Mouse (Mus musculus) myocyte (in vitro differentiated cells): ENCODE results near the gene Ubc. TPM values are rescaled to one million over a fixed set of nuclear protein-coding genes. Genes with fewer than 3 reads are reported as not detected.
"Not testable (repeated sequence)": the region's sequence is repeated elsewhere in the genome, so short reads cannot be mapped to it uniquely, and the experiment has no call there.

Experiments used
- H3K27me3 ChIP-seq: one replicate; pipeline ENCODE4 v1.6.1; 2011; ENCODE audit not compliant: control insufficient read depth, insufficient read depth, insufficient read length
- H3K36me3 ChIP-seq: one replicate; pipeline ENCODE4 v1.6.1; 2011; ENCODE audit not compliant: control insufficient read depth, insufficient read depth
- H3K4me2 ChIP-seq: one replicate; pipeline ENCODE4 v1.6.1; 2011; ENCODE audit warnings: low read depth, control low read depth
- H3K4me3 ChIP-seq: one replicate; pipeline ENCODE4 v1.5.1; 2011; ENCODE audit warnings: mild to moderate bottlenecking, control low read depth, moderate library complexity
- H3K79me2 ChIP-seq: one replicate; pipeline ENCODE4 v1.6.1; 2011; ENCODE audit not compliant: control insufficient read depth, insufficient read depth
- H3ac ChIP-seq: one replicate; pipeline ENCODE4 v1.6.1; 2011; ENCODE audit not compliant: control insufficient read depth, insufficient read length
- CEBPB ChIP-seq: IDR thresholded peaks from 2 replicates; pipeline ENCODE4 v1.6.1; 2011; ENCODE audit warnings: mild to moderate bottlenecking, moderate library complexity; ENCODE audit not compliant: poor library complexity, insufficient read depth, severe bottlenecking
- E2F4 ChIP-seq: IDR thresholded peaks from one replicate; pipeline ENCODE4 v1.6.1; 2011; ENCODE audit warnings: mild to moderate bottlenecking, control low read depth, moderate library complexity; ENCODE audit not compliant: insufficient read depth
- MAX ChIP-seq: IDR thresholded peaks from one replicate; pipeline ENCODE4 v1.6.1; 2011; ENCODE audit warnings: low read depth, mild to moderate bottlenecking, control low read depth
- MYOD1 ChIP-seq, 3 experiments: IDR thresholded peaks; one replicate each; pipeline ENCODE4 v1.6.1; 2011; ENCODE audit warnings: control low read depth in 2 of 3, low read depth in 2 of 3, mild to moderate bottlenecking in 2 of 3, moderate library complexity in 1 of 3; ENCODE audit not compliant: insufficient read length in 2 of 3, control insufficient read depth in 1 of 3
- MYOG ChIP-seq, 3 experiments: IDR thresholded peaks; one replicate each; pipeline ENCODE4 v1.6.1; 2011; ENCODE audit warnings: control low read depth in 2 of 3, low read depth in 2 of 3, mild to moderate bottlenecking in 2 of 3; ENCODE audit not compliant: insufficient read length in 2 of 3, control insufficient read depth in 1 of 3, insufficient read depth in 1 of 3
- POLR2A ChIP-seq: IDR thresholded peaks from one replicate; pipeline ENCODE4 v1.6.1; 2011; ENCODE audit warnings: low read depth, mild to moderate bottlenecking, control low read depth, moderate library complexity; ENCODE audit not compliant: insufficient read length
- POLR2AphosphoS2 ChIP-seq: IDR thresholded peaks from one replicate; pipeline ENCODE4 v1.6.1; 2011; ENCODE audit warnings: low read depth, control low read depth; ENCODE audit not compliant: insufficient read length
- REST ChIP-seq: IDR thresholded peaks from one replicate; pipeline ENCODE4 v1.6.1; 2011; ENCODE audit warnings: mild to moderate bottlenecking, control low read depth, moderate library complexity; ENCODE audit not compliant: insufficient read depth, insufficient read length
- SRF ChIP-seq: IDR thresholded peaks from one replicate; pipeline ENCODE4 v1.6.1; 2011; ENCODE audit warnings: low read depth; ENCODE audit not compliant: control insufficient read depth, insufficient read length
- TCF12 ChIP-seq: IDR thresholded peaks from one replicate; pipeline ENCODE4 v1.6.1; 2011; ENCODE audit warnings: mild to moderate bottlenecking, control low read depth; ENCODE audit not compliant: poor library complexity, insufficient read depth, severe bottlenecking
- TCF3 ChIP-seq: IDR thresholded peaks from one replicate; pipeline ENCODE4 v1.6.1; 2011; ENCODE audit warnings: low read depth, control low read depth; ENCODE audit not compliant: insufficient read length
- USF1 ChIP-seq: IDR thresholded peaks from one replicate; pipeline ENCODE4 v1.6.1; 2011; ENCODE audit warnings: low read depth, mild to moderate bottlenecking, control low read depth, moderate library complexity
- polyA plus RNA-seq: library from polyadenylated mRNA; unstranded; fragments of >200 nt; fragmentation: generic; extraction: Trizol; gene quantifications from one replicate; pipeline ENCODE4 v1.2.1, GENCODE M21; 2012; ENCODE audit warnings: missing spikeins

The Ubc gene
- polyA plus RNA-seq, 1 experiment = 878 TPM

- Histone ChIP-seq H3ac (no peak overlapping the region), H3K79me2 (no peaks in the 10 kb centered on the region), H3K27me3 (no peaks in the 10 kb centered on the region), H3K4me2 (no peak overlapping the region), H3K4me3 (no peak overlapping the region), H3K36me3 (peaks cover 22% of the 10 kb centered on the region)
- TF ChIP-seq MYOD1 (IDR thresholded peaks at IDR 0.05; ENCODE audit: control insufficient read depth in 1 of 3, insufficient read length in 2 of 3, low read depth in 2 of 3) (peak in 1 of 3 experiments; percentile 1), E2F4 (no peak)
Observed at GRCm38 (mm10) chr5:125425698-125426276, 35.8 kb upstream of the Ubc start.

- Histone ChIP-seq H3K27me3 (no peaks in the 10 kb centered on the region), H3K36me3 (peaks cover 23% of the 10 kb centered on the region), H3ac (no peak overlapping the region), H3K4me3 (no peak overlapping the region), H3K79me2 (no peaks in the 10 kb centered on the region), H3K4me2 (no peak overlapping the region)
- TF ChIP-seq E2F4 (no peak), SRF (no peak), POLR2AphosphoS2 (no peak), REST (no peak), USF1 (no peak), POLR2A (no peak), MYOG (IDR thresholded peaks at IDR 0.05; ENCODE audit: control insufficient read depth in 1 of 3, insufficient read depth in 1 of 3, insufficient read length in 2 of 3, low read depth in 2 of 3) (no peak), TCF12 (no peak), MYOD1 (IDR thresholded peaks at IDR 0.05; ENCODE audit: control insufficient read depth in 1 of 3, insufficient read length in 2 of 3, low read depth in 2 of 3) (no peak), TCF3 (no peak)
Observed at GRCm38 (mm10) chr5:125419124-125419523, 29.1 kb upstream of the Ubc start.

GRCm38 (mm10) chr5:125418636-125419035, 28.6 kb upstream of the Ubc start:
- Histone ChIP-seq H3K4me3 (no peak overlapping the region), H3K4me2 (no peak overlapping the region), H3K27me3 (no peaks in the 10 kb centered on the region), H3K36me3 (peaks cover 23% of the 10 kb centered on the region), H3ac (no peak overlapping the region), H3K79me2 (no peaks in the 10 kb centered on the region)
- no peak for TF ChIP-seq USF1
- TF ChIP-seq MAX = no peak
- no peak for TF ChIP-seq REST
- TF ChIP-seq MYOD1 (IDR thresholded peaks at IDR 0.05; ENCODE audit: control insufficient read depth in 1 of 3, insufficient read length in 2 of 3, low read depth in 2 of 3) = no peak
- TF ChIP-seq CEBPB = no peak
- no peak for TF ChIP-seq POLR2A
- no peak for TF ChIP-seq MYOG (IDR thresholded peaks at IDR 0.05; ENCODE audit: control insufficient read depth in 1 of 3, insufficient read depth in 1 of 3, insufficient read length in 2 of 3, low read depth in 2 of 3)
- no peak for TF ChIP-seq POLR2AphosphoS2
- no peak for TF ChIP-seq E2F4
- TF ChIP-seq TCF12 = no peak
- TF ChIP-seq SRF = no peak
- TF ChIP-seq TCF3 = no peak

GRCm38 (mm10) chr5:125416183-125416582, 26.2 kb upstream of the Ubc start:
- no peak overlapping the region for H3ac ChIP-seq
- H3K36me3 ChIP-seq = peaks cover 13% of the 10 kb centered on the region
- no peak overlapping the region for H3K4me3 ChIP-seq
- no peak overlapping the region for H3K4me2 ChIP-seq
- TF ChIP-seq MYOD1 (IDR thresholded peaks at IDR 0.05; ENCODE audit: control insufficient read depth in 1 of 3, insufficient read length in 2 of 3, low read depth in 2 of 3) = no peak
- no peak for TF ChIP-seq USF1
- no peak for TF ChIP-seq TCF12
- TF ChIP-seq MYOG (IDR thresholded peaks at IDR 0.05; ENCODE audit: control insufficient read depth in 1 of 3, insufficient read depth in 1 of 3, insufficient read length in 2 of 3, low read depth in 2 of 3) = no peak
- TF ChIP-seq POLR2A = no peak
- no peak for TF ChIP-seq SRF
- TF ChIP-seq TCF3 = no peak
- no peak for TF ChIP-seq CEBPB
- TF ChIP-seq POLR2AphosphoS2 = no peak
- no peak for TF ChIP-seq E2F4
- no peak for TF ChIP-seq MAX
- TF ChIP-seq REST = no peak
- H3K27me3 ChIP-seq = no peaks in the 10 kb centered on the region
- no peaks in the 10 kb centered on the region for H3K79me2 ChIP-seq

GRCm38 (mm10) chr5:125413763-125414162, 23.8 kb upstream of the Ubc start:
- H3K36me3 ChIP-seq = no peaks in the 10 kb centered on the region
- H3K4me2 ChIP-seq = no peak overlapping the region
- no peak overlapping the region for H3ac ChIP-seq
- TF ChIP-seq POLR2A (no peak), REST (no peak), POLR2AphosphoS2 (no peak), SRF (no peak), MYOD1 (IDR thresholded peaks at IDR 0.05; ENCODE audit: control insufficient read depth in 1 of 3, insufficient read length in 2 of 3, low read depth in 2 of 3) (no peak), MYOG (IDR thresholded peaks at IDR 0.05; ENCODE audit: control insufficient read depth in 1 of 3, insufficient read depth in 1 of 3, insufficient read length in 2 of 3, low read depth in 2 of 3) (no peak), TCF12 (no peak), E2F4 (no peak), CEBPB (no peak), MAX (no peak), TCF3 (no peak), USF1 (no peak)
- H3K4me3 ChIP-seq = no peak overlapping the region
- no peaks in the 10 kb centered on the region for H3K79me2 ChIP-seq
- no peaks in the 10 kb centered on the region for H3K27me3 ChIP-seq

GRCm38 (mm10) chr5:125412536-125412935, 22.5 kb upstream of the Ubc start:
- not testable (repeated sequence) for H3K36me3 ChIP-seq, H3K4me3 ChIP-seq, H3K4me2 ChIP-seq, H3ac ChIP-seq, H3K27me3 ChIP-seq, H3K79me2 ChIP-seq
